17 mouse cellular contexts compared by ENCODE assay signal in genomic region chr1:139077989-139078388, GRCm38 (mm10).
"Had no signal": no experiment of that assay in that cellular context is flagged by ENCODE, and none has a peak within 500 bp of the region (broad histone marks: within the 10 kb centered on the region; RNA-seq: fewer than 3 reads in every experiment).

No protein-coding gene starts in this region.

- H3K27me3 ChIP-seq: lung, embryonic 15.5 days; megakaryocyte, embryonic 14.5 days; midbrain, embryonic 13.5 days; midbrain, embryonic 15.5 days; neural tube, embryonic 12.5 days; stomach, embryonic 15.5 days had no signal

- H3K36me3 ChIP-seq: lung, embryonic 15.5 days; midbrain, embryonic 15.5 days; neural tube, embryonic 12.5 days; stomach, embryonic 15.5 days had no signal

- H3K27ac ChIP-seq: lung, embryonic 15.5 days; macrophage; midbrain, embryonic 13.5 days; midbrain, embryonic 15.5 days; neural tube, embryonic 12.5 days; stomach, embryonic 15.5 days; stomach, postnatal 0 days had no signal

- H3K9ac ChIP-seq: lung, embryonic 15.5 days; midbrain, embryonic 13.5 days; midbrain, embryonic 15.5 days; neural tube, embryonic 12.5 days; stomach, embryonic 15.5 days had no signal

- ATAC-seq: lung, postnatal 0 days; midbrain, embryonic 13.5 days; midbrain, embryonic 15.5 days had no signal

- DNase-seq: lung, adult 2 months; lung, postnatal 14 days; lung, postnatal 36 days; right cerebral cortex, postnatal 14 days; thymus, adult 2 months; thymus, postnatal 25 days; thymus, postnatal 4 days had no signal

- H3K4me3 ChIP-seq: lung, embryonic 15.5 days; megakaryocyte, embryonic 14.5 days; midbrain, embryonic 13.5 days; midbrain, embryonic 15.5 days; neural tube, embryonic 12.5 days; stomach, embryonic 15.5 days had no signal

- H3K4me2 ChIP-seq: lung, embryonic 15.5 days; midbrain, embryonic 11.5 days; midbrain, embryonic 13.5 days; midbrain, embryonic 15.5 days; neural tube, embryonic 12.5 days; stomach, embryonic 15.5 days had no signal

- H3K4me1 ChIP-seq: neural tube, embryonic 12.5 days had no signal

- H3K9me3 ChIP-seq: lung, embryonic 15.5 days; midbrain, embryonic 13.5 days; midbrain, embryonic 15.5 days; neural tube, embryonic 12.5 days; stomach, embryonic 15.5 days had no signal
